Mouse (Mus musculus): ENCODE measurements around the gene Gm36210. TPM values are rescaled to one million over a fixed set of nuclear protein-coding genes. Genes with fewer than 3 reads are reported as not detected.

The Gm36210 gene
- polyA plus RNA-seq, 1 experiment: not detected

DNA sequence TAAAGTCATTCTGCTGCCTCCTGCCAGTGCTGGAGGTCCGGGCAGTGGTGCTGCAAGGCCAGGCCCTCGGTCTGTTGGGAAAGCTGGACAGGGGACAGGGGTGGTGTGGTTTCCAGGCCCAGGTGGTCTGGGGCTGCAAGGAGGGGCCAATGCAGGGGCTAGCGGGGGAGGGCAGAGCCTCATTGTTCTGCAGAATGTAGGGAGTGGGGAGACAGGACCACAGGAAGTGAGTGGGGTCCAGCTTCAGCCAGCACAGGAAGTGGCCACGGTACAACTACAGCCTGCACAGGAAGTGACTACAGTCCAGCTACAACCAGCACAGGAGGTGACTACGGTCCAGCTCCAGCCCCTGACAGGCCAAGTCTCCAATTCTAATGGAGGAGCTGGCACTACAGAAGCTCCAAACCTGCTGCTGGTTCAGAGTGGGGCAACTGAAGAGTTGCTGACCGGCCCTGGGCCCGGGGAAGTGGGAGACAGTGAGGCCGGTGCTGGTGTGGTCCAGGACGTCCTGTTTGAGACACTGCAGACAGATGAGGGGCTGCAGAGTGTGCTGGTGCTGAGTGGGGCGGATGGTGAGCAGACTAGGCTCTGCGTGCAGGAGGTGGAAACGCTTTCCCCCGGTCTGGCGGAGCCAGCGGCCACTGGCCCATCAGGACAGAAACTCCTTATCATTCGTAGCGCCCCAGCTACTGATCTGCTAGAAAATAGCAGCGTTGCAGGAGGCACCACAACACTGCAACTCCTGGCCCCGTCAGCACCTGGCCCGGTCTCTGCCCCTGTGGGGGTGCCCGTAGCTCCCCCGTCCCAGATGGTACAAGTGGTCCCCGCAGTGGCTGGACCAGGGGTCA is 14.9 kb upstream of the Gm36210 start:
- H3K4me1 ChIP-seq (ENCODE audit: control insufficient read depth, insufficient read depth, low read length): no peaks in the 10 kb centered on the region; the same call in 1 of the 2 replicates
- WGBS: 56% methylated on average over 23 of the region's 23 CpGs
- TF ChIP-seq POLR2A (IDR thresholded peaks at IDR 0.05; ENCODE audit: borderline replicate concordance, control insufficient read depth, low read depth, low read length) (peak; percentile 8; the same call in 1 of the 2 replicates), CTCF (IDR thresholded peaks at IDR 0.05; ENCODE audit: control insufficient read depth, insufficient read depth, low read length) (no peak)
- H3K27ac ChIP-seq (ENCODE audit: control insufficient read depth, insufficient read depth, low read depth, low read length, poor library complexity): no peak overlapping the region
- H3K4me3 ChIP-seq (replicated peaks; ENCODE audit: control insufficient read depth, low read depth, low read length): no peak overlapping the region

DNA sequence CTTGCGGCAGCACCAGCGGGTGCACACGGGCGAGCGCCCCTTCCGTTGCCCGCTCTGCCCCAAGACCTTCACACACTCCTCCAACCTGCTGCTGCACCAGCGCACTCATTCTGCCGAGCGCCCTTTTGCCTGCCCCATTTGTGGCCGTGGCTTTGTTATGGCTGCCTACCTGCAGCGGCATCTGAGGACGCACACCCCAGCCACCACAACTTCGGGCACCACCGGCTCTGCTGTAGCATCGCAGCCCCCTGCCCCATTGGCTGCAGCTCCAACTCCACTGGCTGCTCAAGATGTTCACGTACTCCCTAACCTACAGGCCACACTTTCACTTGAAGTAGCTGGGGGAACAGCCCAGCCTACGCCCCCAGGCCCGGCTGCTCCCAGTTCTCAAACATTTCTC is 14.2 kb upstream of the Gm36210 start:
- no peak overlapping the region for H3K27ac ChIP-seq (ENCODE audit: control insufficient read depth, insufficient read depth, low read depth, low read length, poor library complexity)
- no peak overlapping the region for H3K4me3 ChIP-seq (replicated peaks; ENCODE audit: control insufficient read depth, low read depth, low read length)
- TF ChIP-seq POLR2A (IDR thresholded peaks at IDR 0.05; ENCODE audit: borderline replicate concordance, control insufficient read depth, low read depth, low read length) (no peak), CTCF (IDR thresholded peaks at IDR 0.05; ENCODE audit: control insufficient read depth, insufficient read depth, low read length) (no peak)
- WGBS: 94% methylated on average over 19 of the region's 19 CpGs
- no peaks in the 10 kb centered on the region; the same call in 1 of the 2 replicates for H3K4me1 ChIP-seq (ENCODE audit: control insufficient read depth, insufficient read depth, low read length)

DNA sequence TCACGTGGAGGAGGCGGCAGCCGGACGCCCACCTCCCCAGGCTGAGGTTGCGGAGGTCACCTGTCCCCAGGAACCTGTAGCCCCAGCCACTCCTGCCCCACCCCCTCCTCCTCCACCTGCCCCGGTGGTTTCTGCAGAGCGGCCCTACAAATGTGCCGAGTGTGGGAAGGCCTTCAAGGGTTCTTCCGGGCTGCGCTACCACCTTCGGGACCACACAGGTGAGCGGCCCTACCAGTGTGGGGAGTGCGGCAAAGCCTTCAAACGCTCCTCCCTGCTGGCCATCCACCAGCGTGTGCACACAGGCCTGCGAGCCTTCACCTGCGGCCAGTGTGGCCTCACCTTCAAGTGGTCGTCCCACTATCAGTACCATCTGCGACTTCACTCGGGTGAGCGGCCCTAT is 13.7 kb upstream of the Gm36210 start:
- Histone ChIP-seq H3K27ac (ENCODE audit: control insufficient read depth, insufficient read depth, low read depth, low read length, poor library complexity) (no peak overlapping the region), H3K4me1 (ENCODE audit: control insufficient read depth, insufficient read depth, low read length) (no peaks in the 10 kb centered on the region; the same call in 1 of the 2 replicates), H3K4me3 (replicated peaks; ENCODE audit: control insufficient read depth, low read depth, low read length) (no peak overlapping the region)
- TF ChIP-seq CTCF (IDR thresholded peaks at IDR 0.05; ENCODE audit: control insufficient read depth, insufficient read depth, low read length) (no peak), POLR2A (IDR thresholded peaks at IDR 0.05; ENCODE audit: borderline replicate concordance, control insufficient read depth, low read depth, low read length) (no peak)
- WGBS: 94% methylated on average over 21 of the region's 21 CpGs

DNA sequence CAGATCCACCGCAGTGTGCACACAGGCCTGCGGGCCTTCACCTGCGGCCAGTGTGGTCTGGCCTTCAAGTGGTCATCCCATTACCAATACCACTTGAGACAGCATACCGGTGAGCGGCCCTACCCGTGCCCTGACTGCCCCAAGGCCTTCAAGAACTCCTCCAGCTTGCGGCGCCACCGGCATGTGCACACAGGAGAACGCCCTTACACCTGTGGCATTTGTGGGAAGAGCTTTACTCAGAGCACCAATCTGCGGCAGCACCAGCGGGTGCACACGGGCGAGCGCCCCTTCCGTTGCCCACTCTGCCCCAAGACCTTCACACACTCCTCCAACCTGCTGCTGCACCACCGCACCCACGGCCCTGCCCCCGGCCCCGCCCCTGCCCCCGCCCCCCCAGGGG is 12.8 kb upstream of the Gm36210 start:
- H3K4me1 ChIP-seq (ENCODE audit: control insufficient read depth, insufficient read depth, low read length): peaks cover 2% of the 10 kb centered on the region
- TF ChIP-seq POLR2A (IDR thresholded peaks at IDR 0.05; ENCODE audit: borderline replicate concordance, control insufficient read depth, low read depth, low read length): no peak
- TF ChIP-seq CTCF (IDR thresholded peaks at IDR 0.05; ENCODE audit: control insufficient read depth, insufficient read depth, low read length): no peak
- H3K27ac ChIP-seq (ENCODE audit: control insufficient read depth, insufficient read depth, low read depth, low read length, poor library complexity): no peak overlapping the region
- 93% methylated on average over 21 of the region's 21 CpGs for WGBS
- H3K4me3 ChIP-seq (replicated peaks; ENCODE audit: control insufficient read depth, low read depth, low read length): no peak overlapping the region

DNA sequence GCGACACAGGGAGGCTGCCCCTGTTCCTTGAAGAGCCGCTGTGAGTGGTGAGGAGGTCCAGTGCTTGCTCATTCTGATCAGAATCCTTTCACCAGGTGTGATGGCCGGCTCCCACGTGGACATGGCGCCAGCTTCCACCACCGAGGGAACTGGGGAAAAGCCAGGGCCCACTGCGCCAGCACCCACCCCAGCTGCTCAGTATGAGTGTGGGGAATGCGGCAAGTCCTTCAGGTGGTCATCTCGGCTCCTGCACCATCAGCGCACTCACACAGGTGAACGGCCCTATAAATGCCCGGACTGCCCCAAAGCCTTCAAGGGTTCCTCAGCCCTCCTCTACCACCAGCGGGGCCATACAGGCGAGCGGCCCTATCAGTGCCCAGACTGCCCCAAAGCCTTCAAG is 12.4 kb upstream of the Gm36210 start:
- peaks cover 2% of the 10 kb centered on the region for H3K4me1 ChIP-seq (ENCODE audit: control insufficient read depth, insufficient read depth, low read length)
- 94% methylated on average over 15 of the region's 15 CpGs for WGBS
- TF ChIP-seq CTCF (IDR thresholded peaks at IDR 0.05; ENCODE audit: control insufficient read depth, insufficient read depth, low read length): no peak
- TF ChIP-seq POLR2A (IDR thresholded peaks at IDR 0.05; ENCODE audit: borderline replicate concordance, control insufficient read depth, low read depth, low read length): no peak

DNA sequence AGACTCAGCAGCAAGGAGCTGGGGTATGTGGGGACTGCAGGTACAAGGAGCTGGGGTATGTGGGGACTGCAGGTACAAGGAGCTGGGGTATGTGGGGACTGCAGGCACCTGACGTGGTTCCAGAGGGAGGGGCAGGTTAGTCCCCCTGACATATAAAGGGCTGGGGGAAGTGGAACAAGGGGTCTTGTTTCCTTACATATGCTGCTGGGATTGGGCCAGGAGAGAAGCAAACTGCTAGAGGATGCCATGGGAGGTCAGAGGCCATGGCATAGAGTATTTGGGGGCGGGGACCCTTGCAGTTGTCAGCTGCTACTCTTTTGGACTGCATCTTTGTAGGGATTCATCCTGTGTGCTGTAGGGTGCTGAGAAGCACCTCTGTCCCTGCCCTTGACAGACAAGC is 11.2 kb upstream of the Gm36210 start:
- Histone ChIP-seq H3K4me1 (ENCODE audit: control insufficient read depth, insufficient read depth, low read length) (peaks cover 2% of the 10 kb centered on the region), H3K4me3 (replicated peaks; ENCODE audit: control insufficient read depth, low read depth, low read length) (no peak overlapping the region), H3K27ac (ENCODE audit: control insufficient read depth, insufficient read depth, low read depth, low read length, poor library complexity) (no peak overlapping the region)
- 94% methylated on average over 2 of the region's 2 CpGs for WGBS
- TF ChIP-seq CTCF (IDR thresholded peaks at IDR 0.05; ENCODE audit: control insufficient read depth, insufficient read depth, low read length) (no peak), POLR2A (IDR thresholded peaks at IDR 0.05; ENCODE audit: borderline replicate concordance, control insufficient read depth, low read depth, low read length) (no peak)

More for the DNA sequence above, 12.4 kb upstream of the Gm36210 start:
- Histone ChIP-seq H3K27ac (ENCODE audit: control insufficient read depth, insufficient read depth, low read depth, low read length, poor library complexity) (no peak overlapping the region), H3K4me3 (replicated peaks; ENCODE audit: control insufficient read depth, low read depth, low read length) (no peak overlapping the region)

DNA sequence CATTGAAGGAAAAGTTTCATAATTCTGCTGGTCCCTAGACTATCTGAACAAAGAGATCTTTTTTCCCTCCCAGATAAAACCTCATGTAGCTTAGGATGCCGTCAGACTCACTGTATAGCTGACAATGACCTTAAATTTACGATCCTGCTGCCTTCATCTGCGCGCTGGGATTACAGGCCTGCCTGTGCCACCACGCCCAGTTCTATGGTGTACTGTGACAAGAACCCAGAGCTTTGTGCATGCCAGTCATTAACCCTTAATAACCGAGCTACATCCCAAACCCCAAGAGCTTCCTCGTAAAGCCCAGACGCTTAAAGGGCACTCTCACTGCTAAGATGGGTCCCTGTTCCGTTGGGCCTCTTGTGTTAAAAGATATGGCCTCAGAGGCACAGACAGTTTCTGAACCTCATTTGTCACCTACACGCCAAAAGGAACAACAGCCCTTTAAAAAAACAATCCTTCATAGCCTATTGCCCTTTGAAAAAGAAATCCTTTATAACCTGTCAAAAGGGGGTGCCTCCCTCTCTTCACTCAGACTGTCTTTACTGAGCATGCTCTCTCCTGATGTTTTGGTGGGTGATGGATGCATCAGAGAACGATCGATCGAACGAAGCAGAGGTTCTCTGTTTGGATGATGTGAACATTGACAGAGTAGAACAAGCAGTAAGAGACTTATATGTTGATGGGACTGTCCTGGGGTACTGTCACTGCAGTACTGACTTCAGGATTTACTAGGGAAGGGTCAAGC is 9.5 kb upstream of the Gm36210 start:
- 16% methylated on average over 14 of the region's 14 CpGs for WGBS
- TF ChIP-seq POLR2A (IDR thresholded peaks at IDR 0.05; ENCODE audit: borderline replicate concordance, control insufficient read depth, low read depth, low read length): no peak
- no peak for TF ChIP-seq CTCF (IDR thresholded peaks at IDR 0.05; ENCODE audit: control insufficient read depth, insufficient read depth, low read length)
- Histone ChIP-seq H3K4me3 (replicated peaks; ENCODE audit: control insufficient read depth, low read depth, low read length) (peak overlapping the region; percentile 99), H3K27ac (ENCODE audit: control insufficient read depth, insufficient read depth, low read depth, low read length, poor library complexity) (peak overlapping the region; percentile 7; the same call in 1 of the 2 replicates), H3K4me1 (ENCODE audit: control insufficient read depth, insufficient read depth, low read length) (peaks cover 2% of the 10 kb centered on the region)

DNA sequence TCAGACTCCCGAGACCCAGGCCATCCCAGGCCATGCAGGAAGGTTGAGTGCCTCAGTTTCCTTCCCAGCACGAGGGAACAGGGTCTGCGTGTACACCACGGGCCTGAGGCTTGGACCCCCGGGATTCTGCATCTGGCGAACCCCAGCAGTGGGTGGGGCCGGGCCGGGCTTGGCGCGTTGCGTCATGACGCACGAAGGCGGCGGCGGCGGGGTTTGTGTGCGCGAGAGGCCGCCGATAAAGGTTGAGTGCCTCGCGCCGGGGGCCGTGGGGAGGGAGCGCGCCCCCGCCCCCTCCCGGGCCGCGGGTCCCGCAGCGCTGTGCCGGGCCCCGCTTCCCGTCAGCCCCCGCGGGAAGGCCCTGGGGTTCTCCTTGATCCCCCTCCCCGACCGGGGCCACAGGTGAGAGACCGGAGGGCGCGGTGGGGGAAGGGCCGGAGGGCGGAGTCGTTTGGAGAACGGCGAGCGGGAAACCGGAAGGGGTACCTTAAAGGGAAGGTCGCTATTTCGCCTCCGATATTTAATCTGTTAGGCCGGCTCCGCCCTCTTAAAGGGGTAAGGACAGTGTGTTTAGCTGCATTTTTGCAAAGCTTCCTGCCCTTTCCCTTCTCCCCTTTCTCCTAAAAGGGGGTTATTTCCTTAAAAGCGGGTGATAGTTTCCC is 8.8 kb upstream of the Gm36210 start, which contains the start of gene Zfp628:
Gene Zfp628, plus strand, starts transcription at position 211 of the 659 bp plus-strand sequence.
- peak within 1 kb of the TSS; percentile 99 for H3K4me3 ChIP-seq (replicated peaks; ENCODE audit: control insufficient read depth, low read depth, low read length)
- H3K27ac ChIP-seq (ENCODE audit: control insufficient read depth, insufficient read depth, low read depth, low read length, poor library complexity): peak within 1 kb of the TSS; percentile 93
- H3K4me1 ChIP-seq (ENCODE audit: control insufficient read depth, insufficient read depth, low read length): peaks cover 2% of the 10 kb centered on the region
- TF ChIP-seq POLR2A (IDR thresholded peaks at IDR 0.05; ENCODE audit: borderline replicate concordance, control insufficient read depth, low read depth, low read length): peak; percentile 81; the same call in 1 of the 2 replicates
- no peak for TF ChIP-seq CTCF (IDR thresholded peaks at IDR 0.05; ENCODE audit: control insufficient read depth, insufficient read depth, low read length)
- WGBS: under 1% methylated on average over 56 of the region's 56 CpGs

Data from bone marrow, adult 2 months (tissue).